Mouse (Mus musculus): ENCODE results near the gene Stap2. TPM values are rescaled to one million over a fixed set of nuclear protein-coding genes. Genes with fewer than 3 reads are reported as not detected.

Gene Stap2
- polyA plus RNA-seq, 1 experiment, result 60.4 TPM

- WGBS, result 36% methylated on average over 4 of the region's 4 CpGs
- no peak for DNase-seq
- H3K4me3 ChIP-seq (replicated peaks; ENCODE audit: extremely low read depth, low read depth, low read length), result no peak overlapping the region
- H3K4me1 ChIP-seq (ENCODE audit: control insufficient read depth, insufficient read depth, low read length), result peaks cover 18% of the 10 kb centered on the region
- TF ChIP-seq POLR2A (IDR thresholded peaks at IDR 0.05; ENCODE audit: borderline replicate concordance, extremely low read depth, low read depth, low read length), result no peak
- no peak for TF ChIP-seq CTCF (IDR thresholded peaks at IDR 0.05; ENCODE audit: insufficient read depth, low read length)
Measured at GRCm38 (mm10) chr17:56035216-56035615, 29.8 kb upstream of the Stap2 start.

DNA sequence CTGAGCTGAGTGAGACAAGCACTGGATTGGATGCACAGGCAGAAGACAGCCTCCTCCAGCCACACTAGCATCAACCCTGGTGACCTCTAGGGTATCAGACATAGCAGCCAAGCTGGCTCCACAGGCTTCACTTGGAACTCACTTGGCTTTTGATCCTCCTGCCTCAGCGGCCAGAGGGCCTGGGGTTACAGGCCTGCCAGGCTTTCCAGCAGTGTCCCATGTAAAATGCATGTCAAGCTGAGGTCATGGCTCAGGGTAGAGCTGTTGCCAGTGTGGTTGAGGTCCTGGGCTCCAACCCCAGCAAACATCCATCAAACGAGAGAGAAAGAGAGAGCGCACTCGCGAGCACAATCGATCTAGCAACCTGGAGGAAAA is 29.3 kb upstream of the Stap2 start:
- no peak for DNase-seq
- TF ChIP-seq CTCF (IDR thresholded peaks at IDR 0.05; ENCODE audit: insufficient read depth, low read length) (no peak), POLR2A (IDR thresholded peaks at IDR 0.05; ENCODE audit: borderline replicate concordance, extremely low read depth, low read depth, low read length) (no peak)
- WGBS, result 70% methylated on average over 6 of the region's 6 CpGs
- peaks cover 18% of the 10 kb centered on the region for H3K4me1 ChIP-seq (ENCODE audit: control insufficient read depth, insufficient read depth, low read length)
- no peak overlapping the region for H3K4me3 ChIP-seq (replicated peaks; ENCODE audit: extremely low read depth, low read depth, low read length)

DNA sequence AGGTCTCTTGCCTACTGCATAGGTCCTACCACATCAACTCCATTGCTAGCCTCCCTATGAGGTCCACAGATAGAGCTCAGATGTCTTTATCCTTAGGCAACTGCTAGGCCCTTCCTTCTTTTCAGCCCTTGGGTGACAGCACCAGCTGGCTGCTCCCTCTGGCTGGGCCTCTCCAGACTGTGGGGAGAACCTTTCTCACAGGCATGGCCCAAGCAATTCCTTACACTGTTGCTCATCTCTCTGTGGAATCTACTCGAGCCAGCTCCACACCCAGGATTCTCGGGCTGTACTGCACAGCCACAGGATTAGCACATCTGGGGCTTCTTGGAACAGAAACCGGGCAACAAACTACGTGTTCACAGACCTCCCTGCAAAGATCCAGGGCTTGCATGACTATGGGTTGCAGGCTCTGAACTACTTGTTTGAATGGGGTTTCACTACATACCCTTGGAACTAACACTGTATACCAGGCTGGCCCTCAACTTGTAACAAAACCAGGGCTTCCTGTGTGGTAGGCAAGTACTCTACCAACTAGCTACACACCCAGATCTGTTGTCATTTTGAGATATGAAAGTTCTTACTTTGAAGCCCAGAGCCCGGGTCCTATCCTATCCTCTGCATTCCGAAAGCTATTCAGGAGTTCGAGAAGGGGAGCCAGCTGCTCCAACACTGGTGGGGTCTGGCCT is 28.8 kb upstream of the Stap2 start:
- peaks cover 18% of the 10 kb centered on the region for H3K4me1 ChIP-seq (ENCODE audit: control insufficient read depth, insufficient read depth, low read length)
- 68% methylated on average over 7 of the region's 7 CpGs for WGBS
- TF ChIP-seq CTCF (IDR thresholded peaks at IDR 0.05; ENCODE audit: insufficient read depth, low read length), result no peak
- no peak for TF ChIP-seq POLR2A (IDR thresholded peaks at IDR 0.05; ENCODE audit: borderline replicate concordance, extremely low read depth, low read depth, low read length)
- no peak for DNase-seq
- no peak overlapping the region for H3K4me3 ChIP-seq (replicated peaks; ENCODE audit: extremely low read depth, low read depth, low read length)

- H3K4me3 ChIP-seq (replicated peaks; ENCODE audit: extremely low read depth, low read depth, low read length), result no peak overlapping the region
- peaks cover 18% of the 10 kb centered on the region for H3K4me1 ChIP-seq (ENCODE audit: control insufficient read depth, insufficient read depth, low read length)
- no peak for DNase-seq
- no peak for TF ChIP-seq CTCF (IDR thresholded peaks at IDR 0.05; ENCODE audit: insufficient read depth, low read length)
- TF ChIP-seq POLR2A (IDR thresholded peaks at IDR 0.05; ENCODE audit: borderline replicate concordance, extremely low read depth, low read depth, low read length), result no peak
- WGBS, result 45% methylated on average over 7 of the region's 7 CpGs
Measured at GRCm38 (mm10) chr17:56032831-56033230, 27.4 kb upstream of the Stap2 start.

- Histone ChIP-seq H3K4me1 (ENCODE audit: control insufficient read depth, insufficient read depth, low read length) (peaks cover 18% of the 10 kb centered on the region), H3K4me3 (replicated peaks; ENCODE audit: extremely low read depth, low read depth, low read length) (no peak overlapping the region)
- TF ChIP-seq CTCF (IDR thresholded peaks at IDR 0.05; ENCODE audit: insufficient read depth, low read length) (no peak), POLR2A (IDR thresholded peaks at IDR 0.05; ENCODE audit: borderline replicate concordance, extremely low read depth, low read depth, low read length) (no peak)
- WGBS, result 54% methylated on average over 6 of the region's 6 CpGs
- DNase-seq, result no peak
Measured at GRCm38 (mm10) chr17:56032127-56032733, 26.8 kb upstream of the Stap2 start.

- TF ChIP-seq CTCF (IDR thresholded peaks at IDR 0.05; ENCODE audit: insufficient read depth, low read length), result no peak
- TF ChIP-seq POLR2A (IDR thresholded peaks at IDR 0.05; ENCODE audit: borderline replicate concordance, extremely low read depth, low read depth, low read length), result no peak
- 89% methylated on average over 7 of the region's 7 CpGs for WGBS
- DNase-seq, result no peak
- no peak overlapping the region for H3K4me3 ChIP-seq (replicated peaks; ENCODE audit: extremely low read depth, low read depth, low read length)
- H3K4me1 ChIP-seq (ENCODE audit: control insufficient read depth, insufficient read depth, low read length), result peaks cover 16% of the 10 kb centered on the region
Measured at GRCm38 (mm10) chr17:56031431-56031830, 26.0 kb upstream of the Stap2 start.

DNA sequence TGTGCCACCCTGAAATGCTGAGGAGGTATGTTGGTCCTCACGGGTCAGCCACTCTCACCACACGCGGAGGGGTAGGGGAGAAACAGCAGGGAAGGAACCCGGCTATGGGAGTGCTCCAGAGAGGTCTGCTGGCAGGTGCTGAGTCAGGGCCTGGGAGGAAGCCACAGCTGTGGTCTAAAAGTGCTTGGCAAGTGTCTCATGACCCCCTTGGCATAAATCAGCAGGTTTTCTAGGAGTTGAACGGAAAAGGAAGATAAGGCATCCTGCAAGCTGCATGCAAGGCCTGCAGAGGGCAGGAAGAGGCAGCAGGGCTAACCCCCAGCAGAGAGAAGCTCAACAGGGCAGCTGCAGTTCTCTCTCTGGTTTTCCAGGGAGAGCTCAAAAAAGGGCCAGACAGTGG is 25.5 kb upstream of the Stap2 start:
- no peak for TF ChIP-seq POLR2A (IDR thresholded peaks at IDR 0.05; ENCODE audit: borderline replicate concordance, extremely low read depth, low read depth, low read length)
- 0 out of 2 replicates have a peak, but pooled peaks have one; percentile 12 for TF ChIP-seq CTCF (IDR thresholded peaks at IDR 0.05; ENCODE audit: insufficient read depth, low read length)
- WGBS, result 22% methylated on average over 5 of the region's 5 CpGs
- no peak overlapping the region for H3K4me3 ChIP-seq (replicated peaks; ENCODE audit: extremely low read depth, low read depth, low read length)
- no peak for DNase-seq
- peaks cover 16% of the 10 kb centered on the region for H3K4me1 ChIP-seq (ENCODE audit: control insufficient read depth, insufficient read depth, low read length)

DNA sequence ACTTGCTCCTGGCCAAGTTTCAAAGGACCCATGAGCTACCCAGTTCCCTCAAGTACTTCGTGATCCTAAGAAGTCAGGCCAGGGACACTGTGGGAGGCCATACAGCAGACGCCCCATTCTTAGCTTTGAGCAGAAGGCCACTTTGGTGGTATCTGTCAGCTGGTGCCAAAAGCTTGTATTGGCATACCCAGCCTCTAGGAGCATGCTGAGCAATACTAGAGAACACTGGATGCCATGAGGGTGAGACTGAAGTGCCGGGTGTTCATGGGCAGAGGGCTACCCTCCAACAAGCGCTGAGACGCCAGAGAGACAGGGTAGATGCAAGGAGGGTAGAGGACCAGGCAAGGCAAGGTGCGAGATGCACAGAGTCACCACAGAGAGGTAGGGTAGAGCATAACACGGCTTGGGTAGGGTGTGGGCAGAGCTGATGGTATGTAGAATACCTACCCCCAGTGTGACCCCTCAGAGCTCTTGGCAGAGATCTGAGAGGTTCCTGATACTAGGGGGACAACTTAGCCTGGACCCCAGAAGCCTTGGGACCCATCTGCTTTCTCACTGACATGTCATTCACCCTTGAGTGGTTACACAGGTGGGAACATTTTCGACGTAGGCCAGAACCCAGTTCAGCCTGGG is 25.0 kb upstream of the Stap2 start:
- DNase-seq, result no peak
- Histone ChIP-seq H3K4me3 (replicated peaks; ENCODE audit: extremely low read depth, low read depth, low read length) (no peak overlapping the region), H3K4me1 (ENCODE audit: control insufficient read depth, insufficient read depth, low read length) (peaks cover 16% of the 10 kb centered on the region)
- 81% methylated on average over 9 of the region's 9 CpGs for WGBS
- TF ChIP-seq POLR2A (IDR thresholded peaks at IDR 0.05; ENCODE audit: borderline replicate concordance, extremely low read depth, low read depth, low read length) (no peak), CTCF (IDR thresholded peaks at IDR 0.05; ENCODE audit: insufficient read depth, low read length) (no peak)

GRCm38 (mm10) chr17:56027801-56028441 is 22.5 kb upstream of the Stap2 start:
- no peak for TF ChIP-seq CTCF (IDR thresholded peaks at IDR 0.05; ENCODE audit: insufficient read depth, low read length)
- TF ChIP-seq POLR2A (IDR thresholded peaks at IDR 0.05; ENCODE audit: borderline replicate concordance, extremely low read depth, low read depth, low read length), result no peak
- WGBS, result 75% methylated on average over 5 of the region's 5 CpGs
- DNase-seq, result no peak

More at GRCm38 (mm10) chr17:56027801-56028441, 22.5 kb upstream of the Stap2 start:
- H3K4me3 ChIP-seq (replicated peaks; ENCODE audit: extremely low read depth, low read depth, low read length), result no peak overlapping the region
- H3K4me1 ChIP-seq (ENCODE audit: control insufficient read depth, insufficient read depth, low read length), result peaks cover 21% of the 10 kb centered on the region

Measured in lung, adult 2 months (tissue).